Mouse (Mus musculus): ENCODE measurements around the gene Tmem14c.
"Not testable (repeated sequence)": the region's sequence is repeated elsewhere in the genome, so short reads cannot be mapped to it uniquely, and the experiment has no call there.

Tmem14c gene

DNA sequence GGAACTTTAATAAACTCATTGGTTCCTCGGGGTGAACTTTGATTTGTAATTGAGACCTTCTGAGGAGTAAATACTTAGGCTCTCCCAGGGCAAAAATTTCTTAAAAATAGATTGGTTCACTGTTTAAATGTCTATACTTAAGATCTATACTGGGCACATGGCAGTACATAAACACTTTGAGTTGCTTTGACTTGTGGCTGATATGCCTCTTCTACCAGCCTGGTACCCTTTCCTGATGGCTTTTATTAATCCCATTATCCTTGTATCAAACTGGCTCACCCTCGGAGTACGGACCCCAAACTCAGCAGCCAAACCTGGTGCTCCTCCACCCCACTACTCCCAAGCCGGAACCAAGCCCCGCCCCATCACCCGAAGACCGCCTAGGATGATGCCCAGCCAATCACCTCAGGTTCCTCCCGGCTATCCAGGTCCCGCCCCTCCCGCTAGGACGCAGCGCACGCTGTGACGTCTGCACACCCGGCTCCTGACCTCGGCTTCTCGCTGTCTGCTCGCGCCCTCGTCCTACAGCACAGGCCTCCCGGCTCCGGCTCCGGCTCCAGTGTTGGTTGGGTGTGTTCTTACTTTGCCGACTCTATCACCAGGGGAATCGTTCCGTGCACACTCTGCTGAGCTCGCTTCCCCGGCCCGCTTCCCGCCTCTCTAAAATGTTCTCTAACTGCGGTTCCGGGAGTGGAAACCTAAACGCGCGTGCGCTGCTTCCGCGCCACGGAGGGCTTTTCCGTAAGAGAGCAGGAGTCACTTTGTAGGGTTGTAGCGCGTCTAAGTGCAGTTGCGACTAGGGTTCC lies at the start of gene Tmem14c:
Tmem14c (plus strand) TSS at position 464 of the 806 bp plus-strand sequence.
- DNase-seq (ENCODE audit: low spot score), result peak; percentile 72

DNA sequence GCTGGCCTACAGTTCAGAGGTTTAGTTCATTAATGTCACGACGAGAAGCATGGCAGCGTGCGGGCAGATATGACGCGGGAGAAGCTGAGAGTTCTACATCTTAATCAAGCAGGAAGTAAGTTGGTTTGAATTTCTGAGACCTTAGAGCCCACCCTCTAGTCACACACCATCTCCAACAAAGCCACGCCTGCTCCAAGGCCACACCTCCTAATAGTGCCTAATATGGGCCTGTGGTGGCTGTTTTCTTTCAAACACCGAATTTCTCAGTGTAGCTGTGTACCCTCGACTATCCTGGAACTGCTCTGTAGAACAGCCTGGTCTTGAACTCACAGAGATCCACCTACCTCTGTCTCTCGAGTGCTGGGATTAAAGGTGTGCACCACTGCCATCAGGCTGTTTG lies 48.5 kb upstream of the Tmem14c start:
- DNase-seq (ENCODE audit: low spot score), result no peak

- DNase-seq (ENCODE audit: low spot score), result no peak
These were observed 47.5 kb upstream of the Tmem14c start for GRCm38 (mm10) chr13:40968564-40968963.

- no peak for DNase-seq (ENCODE audit: low spot score)
These were observed 46.2 kb upstream of the Tmem14c start for GRCm38 (mm10) chr13:40969761-40970390.

DNA sequence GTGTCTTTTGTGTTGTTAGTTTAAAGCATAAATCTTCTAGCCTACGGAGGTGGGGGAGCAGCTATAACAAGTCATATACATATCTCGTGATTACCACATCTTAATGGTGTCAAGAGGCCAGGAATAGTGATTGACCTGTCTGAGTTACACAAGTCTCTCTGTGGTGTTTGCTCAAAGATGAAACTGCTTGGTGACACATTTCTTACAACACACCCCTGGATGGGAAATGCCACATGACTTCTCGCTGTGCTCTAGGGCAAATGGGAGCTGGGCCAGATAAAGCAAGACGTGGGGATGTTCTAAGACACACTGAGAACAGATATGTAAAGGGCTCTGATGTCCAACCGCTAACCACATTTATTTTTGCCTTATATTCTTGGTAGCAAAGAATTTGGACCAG lies 44.8 kb upstream of the Tmem14c start:
- no peak for DNase-seq (ENCODE audit: low spot score)

DNA sequence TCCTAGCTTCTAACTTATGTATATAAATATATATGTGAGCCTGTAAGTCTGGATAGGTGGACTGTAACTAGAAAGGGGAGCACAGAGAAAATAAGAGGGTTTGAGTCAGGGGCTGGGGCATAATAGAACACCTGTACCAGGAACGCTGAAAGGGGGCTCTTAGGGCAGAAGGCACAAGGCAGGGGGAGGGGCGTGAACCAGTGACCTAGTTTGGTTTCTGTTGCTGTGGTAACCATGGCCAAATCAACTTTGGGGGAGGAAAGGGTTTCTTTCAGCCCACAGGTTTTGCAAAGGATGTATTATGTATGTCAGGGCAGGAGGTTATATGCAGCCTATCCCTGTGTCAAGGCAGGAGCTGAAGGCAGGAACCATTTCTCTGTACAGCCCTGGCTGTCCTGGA lies 44.3 kb upstream of the Tmem14c start:
- no peak for DNase-seq (ENCODE audit: low spot score)

DNA sequence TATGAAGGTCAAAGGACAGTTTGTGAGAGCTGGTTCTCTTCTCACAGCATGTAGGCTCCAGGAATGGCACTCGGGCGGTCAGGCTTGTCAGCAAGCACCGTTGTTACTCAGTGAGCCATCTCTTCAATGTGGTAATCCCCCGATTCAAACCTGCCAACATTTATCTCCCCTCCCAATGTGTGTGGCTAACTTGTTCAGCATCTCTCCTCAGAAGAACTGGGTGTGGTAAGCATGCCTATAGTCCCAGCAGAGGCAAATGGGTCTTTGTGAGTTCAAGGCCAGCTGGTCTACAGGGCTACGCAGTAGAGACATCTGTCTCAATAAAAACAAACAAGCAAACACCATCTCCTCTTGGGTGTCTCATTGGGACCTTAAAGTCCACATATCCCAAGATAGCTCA lies 43.1 kb upstream of the Tmem14c start:
- DNase-seq (ENCODE audit: low spot score), result no peak

GRCm38 (mm10) chr13:40977609-40978008 lies 38.5 kb upstream of the Tmem14c start:
- no peak for DNase-seq (ENCODE audit: low spot score)

GRCm38 (mm10) chr13:40978652-40979051 lies 37.4 kb upstream of the Tmem14c start:
- no peak for DNase-seq (ENCODE audit: low spot score)

DNA sequence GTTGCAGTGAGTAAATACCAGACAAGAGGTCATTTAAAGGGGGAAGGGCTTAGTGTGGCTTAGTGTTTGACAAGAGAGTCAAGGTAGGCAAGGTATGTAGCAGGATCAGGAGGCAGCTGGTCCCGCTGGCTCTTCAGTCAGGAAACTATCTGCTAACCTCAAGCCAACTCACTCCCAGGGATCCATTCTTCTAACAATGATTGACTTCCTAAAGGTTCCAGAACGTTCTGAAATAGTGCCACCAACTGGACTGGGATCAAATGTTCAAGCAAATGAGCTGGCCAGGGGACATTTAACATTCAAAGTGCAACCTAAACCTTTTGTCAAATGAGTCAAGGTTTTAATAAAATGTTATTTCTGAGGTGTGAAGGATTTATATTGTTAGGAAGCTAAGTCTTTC lies 36.8 kb upstream of the Tmem14c start:
- DNase-seq (ENCODE audit: low spot score), result no peak

DNA sequence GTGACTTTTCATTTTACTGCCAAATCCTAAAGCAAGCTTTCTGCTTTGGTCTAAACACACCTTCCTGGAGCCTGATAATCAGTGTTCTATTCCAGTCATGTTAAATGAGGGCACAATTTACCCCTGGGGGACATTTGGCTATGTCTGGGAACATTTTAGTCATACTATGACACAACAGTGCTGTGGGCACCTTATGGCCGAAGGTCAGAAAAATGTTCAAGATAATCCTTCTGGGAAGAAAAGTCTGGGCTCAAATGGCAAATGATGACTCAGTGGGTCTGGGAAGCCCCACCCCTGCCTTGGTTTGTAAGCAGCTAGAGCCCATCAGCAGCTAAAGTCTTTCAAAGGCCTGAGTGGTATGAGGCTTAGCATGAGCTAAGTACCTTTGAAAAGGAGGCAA lies 33.3 kb upstream of the Tmem14c start:
- no peak for DNase-seq (ENCODE audit: low spot score)

GRCm38 (mm10) chr13:40986081-40986480 lies 30.0 kb upstream of the Tmem14c start:
- no peak for DNase-seq (ENCODE audit: low spot score)

- DNase-seq (ENCODE audit: low spot score), result not testable (repeated sequence)
These were observed 28.3 kb upstream of the Tmem14c start for GRCm38 (mm10) chr13:40987608-40988303.

DNA sequence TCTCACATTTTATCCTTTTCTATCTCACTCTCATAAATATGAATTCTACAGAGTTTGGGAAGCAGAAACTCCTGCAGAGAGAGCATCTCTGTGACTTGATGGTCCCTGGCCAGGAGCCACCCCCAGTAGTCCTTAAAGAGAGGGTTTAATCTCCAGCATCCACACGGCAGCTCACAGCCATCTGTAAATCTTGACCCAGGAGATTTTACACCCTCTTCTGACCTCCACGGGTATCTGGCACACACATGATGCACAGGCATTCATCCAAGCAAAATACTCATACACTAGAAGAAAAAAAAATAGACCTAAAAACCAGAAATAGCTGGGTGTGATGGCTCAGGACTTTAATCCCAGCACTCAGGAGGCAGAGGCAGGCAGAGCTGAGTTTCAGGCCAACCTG lies 27.7 kb upstream of the Tmem14c start:
- no peak for DNase-seq (ENCODE audit: low spot score)

DNA sequence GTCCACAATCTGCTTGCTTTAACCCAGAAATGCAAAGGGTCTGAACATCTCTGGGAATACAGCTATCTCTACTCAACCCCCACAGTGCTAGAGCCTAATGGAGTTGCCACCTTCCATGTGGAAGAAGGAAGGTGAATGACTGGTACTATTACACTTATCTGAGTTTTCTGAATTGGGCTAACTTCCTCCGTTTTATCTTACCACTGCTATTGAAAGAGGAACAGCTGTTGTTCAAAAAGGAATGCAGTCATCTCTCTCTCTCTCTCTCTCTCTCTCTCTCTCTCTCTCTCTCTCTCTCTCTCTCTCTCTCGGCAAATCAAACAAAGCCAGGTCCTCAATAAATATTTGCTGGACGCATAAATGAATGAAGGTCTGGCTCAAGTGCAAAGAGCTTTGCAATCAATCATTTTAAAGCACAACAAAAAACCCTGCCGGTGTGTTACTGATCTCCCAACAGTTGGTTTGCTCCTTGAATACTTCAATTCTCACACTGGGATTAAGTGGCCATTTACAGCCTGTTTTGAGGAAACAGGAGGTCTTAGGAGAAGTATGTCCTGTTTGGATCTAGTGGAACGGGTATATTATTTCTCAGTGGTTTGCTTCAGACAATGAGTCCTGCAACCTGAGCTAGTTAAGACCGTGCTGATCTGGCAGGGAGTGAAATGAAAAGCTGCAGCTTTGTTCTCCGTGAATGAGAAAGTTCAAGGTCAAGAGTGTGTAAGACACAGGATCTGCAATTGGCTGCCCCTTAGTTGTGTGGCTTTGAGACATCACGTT lies 21.4 kb upstream of the Tmem14c start:
- DNase-seq (ENCODE audit: low spot score), result no peak

- DNase-seq (ENCODE audit: low spot score), result not testable (repeated sequence)
These were observed 17.6 kb upstream of the Tmem14c start for GRCm38 (mm10) chr13:40998537-40998936.

DNA sequence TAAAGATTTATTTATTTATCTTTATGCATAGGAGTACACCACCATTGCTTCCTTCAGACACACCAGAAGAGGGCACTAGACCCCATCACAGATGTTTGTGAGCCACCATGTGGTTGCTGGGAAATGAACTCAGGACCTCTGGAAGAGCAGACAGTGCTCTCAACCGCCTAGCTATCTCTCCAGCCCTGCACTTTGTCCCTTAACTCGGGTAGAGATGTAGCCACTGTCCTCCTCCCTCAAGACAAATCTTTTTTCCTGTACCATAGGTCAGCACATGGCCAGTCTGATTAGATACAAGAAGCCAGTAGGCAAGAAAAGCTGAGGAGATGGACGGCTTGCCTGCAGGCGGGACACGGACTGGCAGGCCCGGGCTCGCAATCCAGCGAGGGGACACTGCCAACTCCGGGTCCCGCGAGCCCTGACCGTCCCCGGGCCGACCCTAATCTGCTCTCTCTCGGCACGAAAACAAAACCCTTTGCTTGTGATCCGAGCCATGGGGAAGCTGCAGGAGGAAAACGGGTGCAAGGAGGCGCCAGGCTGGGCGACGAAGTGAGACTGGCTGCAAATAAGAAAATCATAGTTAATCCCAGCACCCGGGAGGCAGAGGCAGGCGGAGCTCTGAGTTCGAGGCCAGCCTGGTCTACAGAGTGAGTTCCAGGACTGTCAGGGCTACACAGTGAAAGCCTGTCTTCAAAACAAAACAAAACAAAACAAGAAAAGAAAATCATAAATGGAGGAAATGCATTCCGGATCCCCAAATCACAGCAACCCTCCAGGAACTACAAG lies 15.8 kb upstream of the Tmem14c start:
- no peak for DNase-seq (ENCODE audit: low spot score)

DNA sequence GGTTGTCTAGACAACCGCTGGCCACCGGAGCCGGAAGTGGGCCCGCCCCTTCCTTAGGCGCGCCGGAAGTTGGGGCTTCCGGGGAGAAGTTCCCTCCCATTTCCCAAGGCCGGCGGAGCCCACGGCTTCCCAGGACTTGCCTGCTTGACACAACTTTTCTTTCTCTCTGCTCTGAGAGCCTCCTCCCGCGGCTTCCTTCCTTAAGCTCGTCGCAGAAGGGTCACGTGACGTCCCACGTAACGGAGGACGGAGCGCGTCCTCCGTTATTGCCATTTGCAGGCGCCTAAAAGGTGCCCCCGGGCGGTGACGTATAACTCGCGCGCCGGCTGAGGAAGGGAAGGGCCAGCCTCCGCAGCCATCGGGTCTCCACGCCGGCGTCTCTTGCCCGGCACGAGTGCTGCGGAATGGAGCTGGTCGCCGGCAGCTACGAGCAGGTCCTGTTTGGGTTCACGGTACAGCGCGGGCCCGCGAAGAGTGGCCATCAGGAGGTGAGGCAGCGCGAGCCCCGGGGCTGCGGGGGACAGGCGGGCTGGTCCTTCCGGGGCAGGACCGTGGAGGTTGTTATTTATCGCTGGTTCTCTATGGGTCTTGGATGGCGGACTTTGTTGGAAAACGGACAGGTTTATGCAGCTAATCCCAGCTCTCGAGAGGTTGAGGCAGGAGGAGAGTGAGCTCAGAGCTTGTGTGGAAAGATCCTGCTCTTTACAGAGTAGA lies 15.0 kb upstream of the Tmem14c start, which contains the start of gene Pak1ip1:
Pak1ip1 (plus strand) TSS at position 98 of the 714 bp plus-strand sequence.
- peak; percentile 83 for DNase-seq (ENCODE audit: low spot score)

DNA sequence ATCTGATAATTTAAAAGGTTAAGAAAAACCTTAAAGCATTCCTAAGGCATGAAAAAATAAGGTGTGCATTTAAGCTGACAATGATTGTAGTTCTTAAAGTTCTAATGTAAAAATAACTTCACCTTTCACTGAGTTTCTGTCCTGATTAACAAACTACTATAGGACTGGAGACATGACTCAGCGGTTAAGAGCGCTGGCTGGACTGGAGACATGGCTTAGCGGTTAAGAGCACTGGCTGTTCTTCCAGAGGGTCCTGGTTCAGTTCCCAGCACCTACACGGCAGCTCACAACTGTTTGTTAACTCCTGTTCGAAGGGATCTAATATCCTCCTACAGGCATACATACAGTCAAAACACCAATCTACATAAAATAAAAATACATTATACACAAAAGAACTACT lies 14.1 kb upstream of the Tmem14c start:
- DNase-seq (ENCODE audit: low spot score), result no peak

GRCm38 (mm10) chr13:41006244-41006643 lies 9.8 kb upstream of the Tmem14c start:
- DNase-seq (ENCODE audit: low spot score), result no peak

DNA sequence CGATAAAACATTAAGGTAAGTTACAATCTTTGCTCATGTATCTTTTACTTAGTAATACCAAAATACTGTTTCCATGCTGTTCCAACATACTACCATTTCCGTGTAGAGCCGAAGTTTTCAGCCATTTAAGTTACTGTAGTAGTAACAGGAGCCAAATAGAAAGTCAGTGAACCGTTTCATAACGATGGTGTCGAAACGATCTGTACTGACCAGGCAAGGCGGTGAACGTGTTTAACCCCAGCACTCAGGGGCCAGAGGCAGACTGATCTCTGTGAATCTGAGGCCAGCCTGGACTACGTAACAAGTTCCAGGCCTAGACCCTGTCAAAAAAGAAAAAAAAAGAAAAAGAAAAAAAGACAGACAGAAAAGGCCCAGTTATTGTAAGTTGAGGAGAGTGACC lies 7.8 kb upstream of the Tmem14c start:
- no peak for DNase-seq (ENCODE audit: low spot score)

Measured in layer of hippocampus, adult 9-10 months (tissue).